Mouse (Mus musculus): Measurements from ENCODE around the gene 1700008O03Rik. TPM values are rescaled to one million over a fixed set of nuclear protein-coding genes. Genes with fewer than 3 reads are reported as not detected.

1700008O03Rik gene
- polyA plus RNA-seq, 1 experiment from 2014 or later: 1.0 TPM

DNA sequence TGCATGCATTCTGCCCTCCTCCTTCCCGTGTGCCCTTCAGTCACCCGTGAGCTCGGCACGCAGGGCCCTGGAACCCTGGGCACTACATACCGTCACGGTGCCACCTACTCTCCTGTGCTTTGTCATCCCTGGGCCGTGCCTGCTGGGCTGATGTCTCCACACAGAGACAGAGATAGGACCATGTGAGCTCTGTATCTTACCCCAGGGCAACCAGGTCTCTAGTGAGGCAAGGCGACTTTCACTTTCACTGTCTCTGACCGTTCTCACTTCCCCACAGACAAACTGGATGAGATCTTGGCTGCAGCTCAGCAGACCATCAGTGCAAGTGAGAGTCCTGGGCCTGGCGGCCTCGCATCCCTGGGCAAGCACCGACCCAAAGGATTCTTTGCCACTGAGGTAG lies 41.0 kb downstream of the 1700008O03Rik start:
- H3K4me3 ChIP-seq (ENCODE audit: low read depth, low read length): no peak overlapping the region
- ATAC-seq (replicated peaks; ENCODE audit: insufficient number of reproducible peaks, low FRiP score, low TSS enrichment): no peak
- no peaks in the 10 kb centered on the region for H3K9me3 ChIP-seq (replicated peaks; ENCODE audit: control insufficient read depth, low read length)
- H3K9ac ChIP-seq (ENCODE audit: low read depth, low read length): no peak overlapping the region
- WGBS (ENCODE audit: insufficient replicate concordance): 56% methylated on average over 12 of the region's 12 CpGs
- H3K4me1 ChIP-seq (ENCODE audit: control insufficient read depth, insufficient read depth, low read length): peaks cover 5% of the 10 kb centered on the region; the same call in 1 of the 2 replicates
- H3K4me2 ChIP-seq: no peak overlapping the region
- no peak overlapping the region for H3K27ac ChIP-seq (ENCODE audit: low read depth, low read length)
- H3K36me3 ChIP-seq (ENCODE audit: control insufficient read depth, insufficient read depth, low read length): no peaks in the 10 kb centered on the region
- peaks cover 54% of the 10 kb centered on the region for H3K27me3 ChIP-seq (ENCODE audit: control insufficient read depth, insufficient read depth, low read length)

DNA sequence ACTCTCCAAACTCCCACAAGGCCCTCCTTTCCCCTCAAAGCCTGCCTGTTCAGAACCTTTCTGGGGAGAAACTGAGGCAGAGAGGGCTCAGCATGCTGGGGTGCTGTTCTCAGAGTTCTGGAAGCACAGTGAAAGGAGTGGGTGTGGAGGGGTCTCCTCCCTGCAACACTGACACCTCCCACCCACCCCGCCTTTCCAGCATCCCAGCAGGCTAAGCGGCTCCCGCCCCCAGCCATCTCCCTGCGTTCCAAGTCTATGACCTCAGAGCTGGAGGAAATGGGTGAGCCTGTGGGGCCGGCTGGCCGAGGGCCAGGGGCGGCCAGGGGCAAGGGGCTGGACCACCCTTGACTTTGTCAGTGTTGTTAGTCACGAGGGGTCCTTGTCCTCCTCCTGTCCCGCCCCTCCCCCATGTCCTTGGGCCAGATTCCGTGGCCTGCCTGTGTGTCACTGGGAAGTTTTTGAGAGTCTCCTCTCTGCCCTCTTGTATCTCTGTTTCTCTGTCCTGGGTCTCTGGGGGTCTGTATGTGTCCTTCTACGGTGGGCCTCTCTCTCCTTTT lies 42.1 kb downstream of the 1700008O03Rik start:
- Histone ChIP-seq H3K27ac (ENCODE audit: low read depth, low read length) (no peak overlapping the region), H3K4me2 (no peak overlapping the region; the same call in 1 of the 2 replicates), H3K9ac (ENCODE audit: low read depth, low read length) (peak overlapping the region; percentile 10; the same call in 1 of the 2 replicates), H3K27me3 (ENCODE audit: control insufficient read depth, insufficient read depth, low read length) (peaks cover 56% of the 10 kb centered on the region), H3K9me3 (replicated peaks; ENCODE audit: control insufficient read depth, low read length) (no peaks in the 10 kb centered on the region), H3K4me3 (ENCODE audit: low read depth, low read length) (no peak overlapping the region), H3K36me3 (ENCODE audit: control insufficient read depth, insufficient read depth, low read length) (no peaks in the 10 kb centered on the region), H3K4me1 (ENCODE audit: control insufficient read depth, insufficient read depth, low read length) (peaks cover 5% of the 10 kb centered on the region; the same call in 1 of the 2 replicates)
- 10% methylated on average over 11 of the region's 11 CpGs for WGBS (ENCODE audit: insufficient replicate concordance)
- peak; percentile 28; the same call in 1 of the 2 replicates for ATAC-seq (replicated peaks; ENCODE audit: insufficient number of reproducible peaks, low FRiP score, low TSS enrichment)

DNA sequence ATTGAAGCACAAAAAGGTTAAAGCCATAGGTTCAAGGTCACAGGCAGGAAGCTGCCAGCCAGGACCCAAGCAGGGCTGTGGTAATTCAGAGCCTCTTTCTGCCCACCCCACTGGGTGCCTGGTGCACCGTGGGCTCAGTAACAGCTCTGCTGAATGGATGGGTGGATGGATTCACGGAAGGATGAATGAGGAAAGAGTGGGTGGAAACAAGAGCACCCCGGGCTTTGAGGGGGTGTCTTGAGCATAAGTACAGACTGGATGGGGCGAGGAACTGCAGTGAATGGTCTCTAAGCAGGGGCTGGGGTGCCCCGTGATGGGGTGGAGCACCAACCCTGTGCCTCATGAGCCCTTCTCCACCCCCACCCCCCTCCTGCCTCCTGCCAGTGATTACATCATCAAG lies 43.9 kb downstream of the 1700008O03Rik start:
- Histone ChIP-seq H3K9me3 (replicated peaks; ENCODE audit: control insufficient read depth, low read length) (no peaks in the 10 kb centered on the region), H3K36me3 (ENCODE audit: control insufficient read depth, insufficient read depth, low read length) (no peaks in the 10 kb centered on the region), H3K9ac (ENCODE audit: low read depth, low read length) (no peak overlapping the region), H3K27me3 (ENCODE audit: control insufficient read depth, insufficient read depth, low read length) (peaks cover 72% of the 10 kb centered on the region), H3K4me3 (ENCODE audit: low read depth, low read length) (no peak overlapping the region), H3K4me2 (no peak overlapping the region), H3K4me1 (ENCODE audit: control insufficient read depth, insufficient read depth, low read length) (peaks cover 5% of the 10 kb centered on the region; the same call in 1 of the 2 replicates), H3K27ac (ENCODE audit: low read depth, low read length) (no peak overlapping the region)
- 64% methylated on average over 5 of the region's 5 CpGs for WGBS (ENCODE audit: insufficient replicate concordance)
- ATAC-seq (replicated peaks; ENCODE audit: insufficient number of reproducible peaks, low FRiP score, low TSS enrichment): no peak

DNA sequence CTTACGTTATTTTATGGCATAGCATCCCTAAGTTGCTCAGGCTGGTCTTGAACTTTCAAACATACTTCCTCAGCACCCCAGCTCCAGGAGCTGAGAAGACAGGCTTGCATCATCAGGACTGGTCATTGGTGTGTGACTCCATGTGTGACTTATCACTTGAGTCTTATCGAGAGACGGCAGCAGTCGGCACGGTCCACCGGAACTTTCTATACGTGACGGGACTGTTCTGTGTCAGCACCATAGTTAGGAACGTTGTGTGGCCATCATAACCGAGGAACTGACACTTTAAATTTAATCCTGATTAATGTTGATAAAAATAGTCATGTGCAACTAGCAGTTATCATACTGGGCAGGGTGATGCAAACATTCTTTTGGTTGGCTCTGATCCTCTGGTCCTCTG lies 44.5 kb downstream of the 1700008O03Rik start:
- peaks cover 5% of the 10 kb centered on the region; the same call in 1 of the 2 replicates for H3K4me1 ChIP-seq (ENCODE audit: control insufficient read depth, insufficient read depth, low read length)
- 72% methylated on average over 10 of the region's 10 CpGs for WGBS (ENCODE audit: insufficient replicate concordance)
- no peak overlapping the region for H3K27ac ChIP-seq (ENCODE audit: low read depth, low read length)
- H3K4me3 ChIP-seq (ENCODE audit: low read depth, low read length): no peak overlapping the region
- peaks cover 78% of the 10 kb centered on the region for H3K27me3 ChIP-seq (ENCODE audit: control insufficient read depth, insufficient read depth, low read length)
- ATAC-seq (replicated peaks; ENCODE audit: insufficient number of reproducible peaks, low FRiP score, low TSS enrichment): no peak
- H3K36me3 ChIP-seq (ENCODE audit: control insufficient read depth, insufficient read depth, low read length): no peaks in the 10 kb centered on the region
- H3K9ac ChIP-seq (ENCODE audit: low read depth, low read length): no peak overlapping the region
- no peak overlapping the region for H3K4me2 ChIP-seq
- no peaks in the 10 kb centered on the region for H3K9me3 ChIP-seq (replicated peaks; ENCODE audit: control insufficient read depth, low read length)

DNA sequence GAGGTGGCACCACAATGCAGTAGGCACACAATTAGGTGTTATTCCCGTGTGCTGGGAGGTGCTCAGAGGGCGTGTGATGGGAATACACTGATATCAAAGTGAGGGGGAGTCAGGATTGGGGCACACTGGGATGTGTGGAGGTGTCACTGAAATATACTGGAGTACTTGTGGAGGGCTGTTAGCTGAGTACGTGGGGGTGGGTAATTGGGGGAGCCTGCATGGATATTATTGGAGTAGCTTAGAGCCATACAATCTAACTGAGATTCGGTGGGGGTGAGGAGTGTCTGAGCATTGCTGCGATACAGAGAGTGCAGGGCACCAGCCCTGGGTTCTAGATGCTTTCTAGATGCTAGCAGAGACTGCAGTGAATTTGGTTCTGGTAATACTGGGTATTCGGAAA lies 45.4 kb downstream of the 1700008O03Rik start:
- Histone ChIP-seq H3K9ac (ENCODE audit: low read depth, low read length) (no peak overlapping the region), H3K4me3 (ENCODE audit: low read depth, low read length) (no peak overlapping the region), H3K27me3 (ENCODE audit: control insufficient read depth, insufficient read depth, low read length) (peaks cover 81% of the 10 kb centered on the region), H3K27ac (ENCODE audit: low read depth, low read length) (no peak overlapping the region), H3K4me2 (no peak overlapping the region), H3K36me3 (ENCODE audit: control insufficient read depth, insufficient read depth, low read length) (no peaks in the 10 kb centered on the region), H3K4me1 (ENCODE audit: control insufficient read depth, insufficient read depth, low read length) (peaks cover 5% of the 10 kb centered on the region; the same call in 1 of the 2 replicates), H3K9me3 (replicated peaks; ENCODE audit: control insufficient read depth, low read length) (no peaks in the 10 kb centered on the region)
- ATAC-seq (replicated peaks; ENCODE audit: insufficient number of reproducible peaks, low FRiP score, low TSS enrichment): no peak
- WGBS (ENCODE audit: insufficient replicate concordance): 53% methylated on average over 6 of the region's 6 CpGs

DNA sequence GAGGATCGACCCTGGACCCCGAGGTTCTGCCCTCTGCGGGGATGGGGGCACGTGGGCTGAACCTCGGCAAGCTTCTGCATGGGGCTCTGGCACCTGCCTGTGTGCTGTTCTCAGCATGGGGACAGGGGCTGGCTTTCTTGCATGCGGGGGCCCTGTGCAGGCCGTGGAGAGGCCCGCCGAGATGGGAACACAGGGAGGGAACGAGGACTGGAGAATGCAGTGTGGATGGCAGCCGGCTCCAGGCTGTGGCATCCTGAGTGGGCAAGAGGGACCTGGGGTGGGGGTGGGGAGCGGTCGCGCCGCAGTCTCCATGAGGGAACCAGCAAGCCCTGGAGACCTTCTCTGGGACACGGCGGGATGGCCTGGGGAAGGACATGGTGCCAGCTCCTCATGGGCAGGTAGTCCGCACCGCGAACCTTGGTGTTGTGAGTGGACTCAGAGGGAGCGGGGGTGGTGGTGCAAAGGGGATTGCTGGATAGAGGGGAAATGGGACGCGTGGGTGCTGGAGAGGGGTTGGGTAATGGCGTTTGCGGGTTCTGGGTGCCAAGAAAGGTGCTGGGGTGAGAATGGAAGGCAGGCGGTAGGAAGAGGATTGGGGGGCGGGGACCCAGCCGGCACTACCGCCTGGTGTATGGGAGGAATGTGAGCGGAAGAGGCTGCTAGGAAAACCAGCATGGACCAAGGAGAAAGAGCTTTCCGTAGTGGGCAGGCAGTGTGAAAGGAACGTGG lies 48.3 kb downstream of the 1700008O03Rik start:
- WGBS (ENCODE audit: insufficient replicate concordance): 4% methylated on average over 32 of the region's 32 CpGs
- Histone ChIP-seq H3K4me3 (ENCODE audit: low read depth, low read length) (0 out of 2 replicates have a peak overlapping the region, but pooled peaks have one; percentile 5), H3K4me2 (no peak overlapping the region), H3K9ac (ENCODE audit: low read depth, low read length) (no peak overlapping the region), H3K9me3 (replicated peaks; ENCODE audit: control insufficient read depth, low read length) (no peaks in the 10 kb centered on the region), H3K36me3 (ENCODE audit: control insufficient read depth, insufficient read depth, low read length) (no peaks in the 10 kb centered on the region), H3K27me3 (ENCODE audit: control insufficient read depth, insufficient read depth, low read length) (peaks cover 86% of the 10 kb centered on the region), H3K4me1 (ENCODE audit: control insufficient read depth, insufficient read depth, low read length) (no peaks in the 10 kb centered on the region; the same call in 1 of the 2 replicates), H3K27ac (ENCODE audit: low read depth, low read length) (no peak overlapping the region)
- ATAC-seq (replicated peaks; ENCODE audit: insufficient number of reproducible peaks, low FRiP score, low TSS enrichment): no peak

DNA sequence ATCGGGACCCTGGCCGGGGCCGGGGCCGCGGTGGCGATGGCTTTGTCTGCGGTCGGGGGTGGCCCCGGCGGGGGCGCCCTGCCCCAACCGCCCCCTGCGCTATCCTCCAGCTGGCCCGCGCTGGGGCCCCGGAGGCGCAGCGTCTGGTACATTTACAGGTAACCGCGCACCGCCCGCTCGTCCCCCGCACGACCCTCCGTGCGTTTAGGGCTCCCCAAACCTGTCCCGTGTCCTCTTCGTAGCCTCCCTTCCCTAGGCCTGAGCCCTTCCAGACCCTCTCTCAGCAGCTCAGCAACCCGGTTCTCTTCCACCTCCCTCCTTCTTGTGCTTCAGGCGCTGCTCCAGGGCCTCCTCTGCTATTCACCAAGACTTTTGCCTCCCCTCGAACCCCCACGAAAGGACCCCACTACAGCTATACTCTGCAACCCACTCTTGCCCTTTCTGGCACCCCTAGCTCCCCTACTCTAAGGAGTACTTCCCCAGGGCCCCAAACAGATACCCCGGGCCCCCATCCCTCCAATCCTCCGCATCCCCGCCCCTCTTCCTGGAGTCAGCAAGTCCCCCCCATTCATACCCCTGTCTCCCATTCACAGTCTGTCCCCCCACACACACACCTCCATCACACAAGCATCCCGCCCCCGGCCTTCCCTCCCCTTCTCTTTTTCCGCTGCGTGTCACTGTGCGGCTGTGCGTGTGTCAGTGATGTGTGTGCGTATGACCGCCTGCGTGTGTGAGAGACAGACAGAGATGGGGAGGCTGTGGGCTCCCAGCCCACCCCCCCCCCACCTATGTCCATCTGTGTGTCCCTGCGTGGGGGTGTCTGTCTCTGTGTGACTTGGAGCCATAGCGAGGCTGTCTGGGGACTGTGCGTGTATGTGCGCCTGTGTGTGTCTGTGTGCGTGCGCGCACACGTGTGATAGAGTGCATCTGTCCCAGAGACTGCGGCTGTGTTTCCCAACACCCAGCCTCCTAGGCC lies 49.3 kb downstream of the 1700008O03Rik start:
- H3K4me3 ChIP-seq (ENCODE audit: low read depth, low read length): peak overlapping the region; percentile 36
- peaks cover 84% of the 10 kb centered on the region for H3K27me3 ChIP-seq (ENCODE audit: control insufficient read depth, insufficient read depth, low read length)
- H3K9me3 ChIP-seq (replicated peaks; ENCODE audit: control insufficient read depth, low read length): no peaks in the 10 kb centered on the region
- H3K4me1 ChIP-seq (ENCODE audit: control insufficient read depth, insufficient read depth, low read length): no peaks in the 10 kb centered on the region; the same call in 1 of the 2 replicates
- WGBS (ENCODE audit: insufficient replicate concordance): 6% methylated on average over 42 of the region's 54 CpGs
- H3K9ac ChIP-seq (ENCODE audit: low read depth, low read length): no peak overlapping the region
- H3K36me3 ChIP-seq (ENCODE audit: control insufficient read depth, insufficient read depth, low read length): no peaks in the 10 kb centered on the region
- H3K4me2 ChIP-seq: peak overlapping the region; percentile 58
- no peak overlapping the region for H3K27ac ChIP-seq (ENCODE audit: low read depth, low read length)
- ATAC-seq (replicated peaks; ENCODE audit: insufficient number of reproducible peaks, low FRiP score, low TSS enrichment): no peak
